Mouse (Mus musculus) kidney, postnatal 0 days (tissue): ENCODE measurements around the gene Zfp74. TPM values are rescaled to one million over a fixed set of nuclear protein-coding genes. Genes with fewer than 3 reads are reported as not detected.

Source experiments
- ATAC-seq: fragments of 200-750 bp; cut with Nextera tagmentation; replicated peaks from 2 replicates; pipeline ENCODE4 v1.8.0; 2017; ENCODE audit warnings: low read depth, moderate number of reproducible peaks, moderate TSS enrichment, moderate library complexity; ENCODE audit not compliant: low FRiP score
- DNase-seq: peaks from one replicate; pipeline ENCODE4 v3.0.0-alpha.2; 2016; ENCODE audit warnings: low spot score
- H3K27ac ChIP-seq: fragments of 300-500 bp; sonication (generic); 2 replicates; pipeline ENCODE4 v1.5.1; 2014; ENCODE audit warnings: mild to moderate bottlenecking
- H3K27me3 ChIP-seq: fragments of 300-500 bp; sonication (generic); 2 replicates; pipeline ENCODE4 v1.6.1; 2014; ENCODE audit warnings: low read length, mixed read lengths; ENCODE audit not compliant: insufficient read depth
- H3K36me3 ChIP-seq: fragments of 300-500 bp; sonication (generic); 2 replicates; pipeline ENCODE4 v1.6.1; 2014; ENCODE audit warnings: low read length, mixed read lengths; ENCODE audit not compliant: insufficient read depth
- H3K4me1 ChIP-seq: fragments of 300-500 bp; sonication (generic); replicated peaks from 2 replicates; pipeline ENCODE4 v1.6.1; 2014; ENCODE audit warnings: antibody characterized with exemption, low read length, mixed read lengths; ENCODE audit not compliant: insufficient read depth
- H3K4me2 ChIP-seq: fragments of 300-500 bp; sonication (generic); 2 replicates; pipeline ENCODE4 v1.6.1; 2014; ENCODE audit warnings: mild to moderate bottlenecking, low read length, moderate library complexity, mixed read lengths
- H3K4me3 ChIP-seq: fragments of 300-500 bp; sonication (generic); replicated peaks from 2 replicates; pipeline ENCODE4 v1.5.1; 2014; ENCODE audit warnings: low read depth, low read length
- H3K9ac ChIP-seq: fragments of 300-500 bp; sonication (generic); 2 replicates; pipeline ENCODE4 v1.6.1; 2014; ENCODE audit warnings: low read depth, low read length
- H3K9me3 ChIP-seq: fragments of 300-500 bp; sonication (generic); replicated peaks from 2 replicates; pipeline ENCODE4 v1.6.1; 2016; ENCODE audit warnings: low read length, inconsistent platforms, mixed read lengths
- CTCF ChIP-seq: IDR thresholded peaks from 2 replicates; pipeline ENCODE4 v1.5.1; 2016; ENCODE audit warnings: antibody characterized with exemption, low read depth, mild to moderate bottlenecking, moderate library complexity
- WGBS: fragments of 180-500 bp; shearing (Covaris S2); extraction: QIAGEN DNeasy Blood & Tissue Kit; methylation state at CpG from one replicate; pipeline ENCODE4 v1.1.7; 2014; 5-methylcytosine and 5-hydroxymethylcytosine counted together
- microRNA-seq: library from miRNA; unstranded; fragments of <30 nt; microRNA quantifications from one replicate; pipeline ENCODE4, GENCODE M21; 2016
- polyA plus RNA-seq: library from polyadenylated mRNA; unstranded; fragments of >200 nt; fragmentation: Nextera tagmentation; extraction: Ambion mirVana; gene quantifications from 2 replicates; pipeline ENCODE4 v1.2.1, GENCODE M21; 2015

Zfp74 gene
- polyA plus RNA-seq, 1 experiment from 2014 or later = 5.6 TPM

DNA sequence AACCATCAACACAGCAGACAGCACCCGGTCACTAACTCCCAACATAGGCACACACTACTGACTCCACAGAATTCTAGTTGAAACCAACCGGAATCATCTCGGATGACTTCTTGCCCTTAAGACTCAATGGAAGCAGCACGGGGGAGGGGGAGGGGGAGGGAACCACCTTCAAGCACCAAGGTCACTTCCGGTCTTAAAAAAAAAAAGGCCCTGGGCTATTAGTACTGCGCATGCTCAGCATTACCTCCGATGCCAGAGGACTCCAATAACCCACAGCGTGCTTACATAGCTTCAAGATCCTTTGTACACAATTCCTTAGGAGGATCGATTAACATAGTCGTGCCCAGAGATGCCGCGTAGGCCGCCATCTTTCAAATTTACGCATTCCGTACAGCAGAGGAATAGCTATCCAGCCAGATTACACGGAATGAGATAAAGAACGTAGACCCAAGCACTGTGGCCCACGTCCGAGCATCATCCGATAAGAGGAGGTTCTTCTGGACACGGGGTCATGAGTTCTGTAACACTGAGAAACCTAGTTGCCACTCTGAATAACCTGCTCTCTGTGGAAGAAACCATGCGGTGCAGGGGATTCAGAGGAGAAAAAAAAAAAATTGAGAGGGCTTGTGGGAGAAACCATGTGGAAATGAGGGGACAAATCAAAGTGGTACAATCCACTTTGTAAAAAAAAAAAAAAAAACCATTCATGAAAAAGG, 47.8 kb downstream of the Zfp74 start, which contains the start of gene Zfp27:
Gene Zfp27, minus strand, starts transcription at position 607 of the 716 bp plus-strand sequence.
- TF ChIP-seq CTCF = no peak
- Histone ChIP-seq H3K4me3 (peak within 1 kb of the TSS; percentile 49), H3K27me3 (no peaks in the 10 kb centered on the region), H3K4me2 (peak within 1 kb of the TSS; percentile 65), H3K36me3 (0 out of 2 replicates have a peak, but pooled peaks cover 2% of the 10 kb centered on the region), H3K9me3 (no peaks in the 10 kb centered on the region), H3K27ac (peak within 1 kb of the TSS; percentile 95), H3K9ac (peak within 1 kb of the TSS; percentile 60; the same call in 1 of the 2 replicates), H3K4me1 (no peaks in the 10 kb centered on the region; the same call in 1 of the 2 replicates)
- DNase-seq (peak; percentile 95), ATAC-seq (peak; percentile 70)
- WGBS = under 1% methylated on average over 22 of the region's 22 CpGs

DNA sequence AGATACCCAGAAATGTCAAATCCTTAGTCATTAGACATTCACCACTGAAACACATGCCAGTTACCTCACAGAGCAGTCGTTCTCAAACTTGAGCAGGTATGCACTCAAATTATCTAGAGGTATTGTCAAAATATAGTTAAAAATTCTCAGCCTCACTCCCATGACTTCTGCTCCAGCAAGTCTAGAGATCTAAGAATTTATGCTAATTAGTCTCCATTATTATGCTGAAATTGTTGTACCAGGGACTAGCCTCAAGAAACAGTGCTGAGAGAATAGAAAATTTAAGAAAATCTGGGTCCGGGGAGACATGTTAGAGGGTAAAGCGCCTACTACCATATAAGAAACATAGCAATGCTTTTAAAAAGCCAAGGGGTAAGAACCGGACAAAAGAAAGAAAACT, 49.8 kb downstream of the Zfp74 start:
- WGBS = 98% methylated on average over 4 of the region's 4 CpGs
- no peak for TF ChIP-seq CTCF
- no peak overlapping the region for H3K4me2 ChIP-seq
- H3K9ac ChIP-seq = no peak overlapping the region
- peaks cover 10% of the 10 kb centered on the region for H3K36me3 ChIP-seq
- no peak overlapping the region for H3K4me3 ChIP-seq
- DNase-seq (no peak), ATAC-seq (no peak)
- no peaks in the 10 kb centered on the region for H3K27me3 ChIP-seq
- H3K27ac ChIP-seq = no peak overlapping the region
- H3K4me1 ChIP-seq = no peaks in the 10 kb centered on the region
- no peaks in the 10 kb centered on the region for H3K9me3 ChIP-seq

DNA sequence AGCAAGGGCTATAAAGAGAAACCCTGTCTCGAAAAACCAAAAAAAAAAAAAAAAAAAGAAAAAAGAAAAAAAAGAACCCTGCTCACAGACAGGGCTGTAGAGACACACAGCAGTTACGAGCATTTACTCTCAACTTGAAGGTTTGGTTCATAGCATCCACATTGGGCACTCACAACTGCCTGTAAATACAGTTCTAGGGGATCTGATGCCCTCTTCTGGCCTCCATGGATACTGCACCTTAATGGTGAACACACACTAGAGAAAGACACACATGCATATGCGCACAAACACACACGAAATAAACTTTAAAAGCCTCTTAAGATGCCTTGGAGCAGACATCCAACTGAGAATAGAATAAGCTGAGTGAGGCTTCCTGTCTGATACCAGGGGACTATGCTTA, 55.5 kb downstream of the Zfp74 start:
- no peak overlapping the region for H3K4me2 ChIP-seq
- H3K9ac ChIP-seq = no peak overlapping the region
- DNase-seq = no peak
- no peaks in the 10 kb centered on the region for H3K27me3 ChIP-seq
- H3K36me3 ChIP-seq = peaks cover 58% of the 10 kb centered on the region
- H3K27ac ChIP-seq = no peak overlapping the region
- H3K4me3 ChIP-seq = no peak overlapping the region
- H3K9me3 ChIP-seq = peaks cover 24% of the 10 kb centered on the region
- peak; percentile 15; the same call in 1 of the 2 replicates for TF ChIP-seq CTCF
- no peak for ATAC-seq
- H3K4me1 ChIP-seq = no peaks in the 10 kb centered on the region
- 95% methylated on average over 4 of the region's 4 CpGs for whole genome bisulfite sequencing

DNA sequence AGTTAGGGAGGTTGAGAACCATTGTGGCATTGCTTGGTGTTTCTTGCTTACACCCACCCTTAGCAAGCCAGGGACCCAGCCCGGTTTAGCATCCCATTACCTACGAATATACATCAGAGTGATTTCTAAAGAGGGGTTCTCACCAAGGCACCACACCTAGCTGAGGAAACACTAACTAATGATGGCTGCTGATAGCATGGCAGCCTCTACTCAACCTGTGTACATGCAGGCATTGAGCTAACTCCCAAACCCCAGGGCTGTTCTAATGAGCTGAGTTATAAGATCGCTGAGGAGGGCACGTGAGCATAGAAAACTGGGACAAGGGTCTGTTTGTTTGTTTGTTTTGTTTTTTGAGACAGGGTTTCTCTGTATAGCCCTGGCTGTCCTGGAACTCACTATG, 61.1 kb downstream of the Zfp74 start:
- Histone ChIP-seq H3K27me3 (no peaks in the 10 kb centered on the region), H3K9ac (no peak overlapping the region), H3K4me2 (no peak overlapping the region), H3K36me3 (peaks cover 58% of the 10 kb centered on the region), H3K4me1 (no peaks in the 10 kb centered on the region), H3K4me3 (no peak overlapping the region), H3K9me3 (peaks cover 35% of the 10 kb centered on the region), H3K27ac (no peak overlapping the region)
- ATAC-seq (no peak), DNase-seq (no peak)
- WGBS = over 99% methylated on average over 4 of the region's 4 CpGs
- TF ChIP-seq CTCF = no peak

DNA sequence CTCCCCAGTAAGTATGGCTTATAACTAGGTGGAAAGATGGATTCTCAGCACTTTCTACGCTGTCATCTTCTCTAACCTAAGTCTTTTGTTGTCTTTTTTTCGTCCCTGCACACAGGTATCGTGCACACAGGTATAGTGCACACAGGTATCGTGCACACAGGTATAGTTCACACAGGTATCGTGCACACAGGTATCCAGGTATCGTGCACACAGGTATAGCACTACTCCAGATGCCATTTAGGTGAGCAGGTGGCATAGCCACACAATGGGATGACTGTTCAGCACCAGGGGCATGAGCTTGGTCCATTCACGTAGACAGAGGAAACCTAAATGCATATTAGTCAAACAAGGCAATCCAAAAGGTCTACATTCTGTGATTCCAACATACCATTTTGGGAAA, 63.4 kb downstream of the Zfp74 start:
- no peak for DNase-seq
- 98% methylated on average over 7 of the region's 7 CpGs for WGBS
- peaks cover 32% of the 10 kb centered on the region for H3K9me3 ChIP-seq
- no peaks in the 10 kb centered on the region for H3K27me3 ChIP-seq
- H3K9ac ChIP-seq = no peak overlapping the region
- no peak overlapping the region for H3K4me2 ChIP-seq
- no peak for ATAC-seq
- H3K27ac ChIP-seq = no peak overlapping the region
- H3K4me3 ChIP-seq = no peak overlapping the region
- H3K36me3 ChIP-seq = peaks cover 41% of the 10 kb centered on the region
- H3K4me1 ChIP-seq = no peaks in the 10 kb centered on the region
- no peak for TF ChIP-seq CTCF

DNA sequence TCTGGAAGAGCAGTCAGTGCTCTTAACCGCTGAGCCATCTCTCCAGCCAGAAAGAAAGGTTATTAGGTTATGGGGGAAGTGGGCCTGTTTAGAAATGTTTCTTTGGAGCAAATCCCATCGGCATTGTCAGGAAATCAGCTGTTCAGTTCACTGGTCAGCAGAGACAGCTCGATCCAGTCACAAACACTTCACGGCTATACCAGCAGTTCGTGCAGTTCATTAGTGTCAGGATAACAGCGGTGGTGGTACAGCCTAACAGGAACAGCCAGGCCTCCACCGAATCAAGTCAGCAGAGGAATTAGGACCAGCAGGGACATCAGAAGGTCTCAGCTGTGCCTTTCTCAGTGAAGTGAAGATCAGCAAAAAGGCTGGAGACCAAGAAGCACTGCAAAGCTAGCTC, 73.0 kb downstream of the Zfp74 start:
- Histone ChIP-seq H3K4me2 (no peak overlapping the region), H3K4me3 (no peak overlapping the region), H3K36me3 (peaks cover under 1% of the 10 kb centered on the region), H3K27me3 (no peaks in the 10 kb centered on the region), H3K9me3 (peaks cover under 1% of the 10 kb centered on the region; the same call in 1 of the 2 replicates), H3K4me1 (no peaks in the 10 kb centered on the region), H3K9ac (no peak overlapping the region), H3K27ac (no peak overlapping the region)
- DNase-seq = no peak
- no peak for TF ChIP-seq CTCF
- 80% methylated on average over 7 of the region's 7 CpGs for WGBS
- no peak for ATAC-seq

Small RNAs within 50 kb of the gene (microRNA-seq; reads per million reads assigned to microRNA genes)
- gene Mir7668 = not detected

Other genes with a start within 250 kb of the Zfp74 start
- gene Catsperg2, start 227.1 kb downstream of the Zfp74 start, polyA plus RNA-seq = not detected in 2 replicates
- gene Zfp84, start 185.5 kb downstream of the Zfp74 start, polyA plus RNA-seq = 10.5 and 10.6 TPM in 2 replicates
- gene Zfp30, start 170.1 kb downstream of the Zfp74 start, polyA plus RNA-seq = 7.5 and 7.7 TPM in 2 replicates
- 9.1 and 9.8 TPM in 2 replicates for gene Zfp790, start 138.0 kb downstream of the Zfp74 start, polyA plus RNA-seq
- gene Zfp940, start 100.4 kb downstream of the Zfp74 start, polyA plus RNA-seq = 4.6 TPM in 2 replicates
- 5.5 and 5.6 TPM in 2 replicates for gene Zfp420, start 94.1 kb downstream of the Zfp74 start, polyA plus RNA-seq
- gene Zfp27, start 47.5 kb downstream of the Zfp74 start, polyA plus RNA-seq = 7.7 and 7.8 TPM in 2 replicates
- gene Zfp383, start 45.9 kb downstream of the Zfp74 start, polyA plus RNA-seq = 3.9 and 4.7 TPM in 2 replicates
- 6.4 TPM in 2 replicates for gene Zfp568, start 29.9 kb upstream of the Zfp74 start, polyA plus RNA-seq
- 2.8 and 3.8 TPM in 2 replicates for gene Zfp14, start 97.3 kb upstream of the Zfp74 start, polyA plus RNA-seq
- 2.7 and 3.7 TPM in 2 replicates for gene Zfp82, start 118.8 kb upstream of the Zfp74 start, polyA plus RNA-seq
- 0.83 and 1.8 TPM in 2 replicates for gene Gm26920, start 136.3 kb upstream of the Zfp74 start, polyA plus RNA-seq
- 9.5 and 9.6 TPM in 2 replicates for gene Zfp566, start 136.4 kb upstream of the Zfp74 start, polyA plus RNA-seq
- gene Zfp260, start 140.7 kb upstream of the Zfp74 start, polyA plus RNA-seq = 79.8 and 84.7 TPM in 2 replicates
- 4.9 and 5.5 TPM in 2 replicates for gene Zfp382, start 167.9 kb upstream of the Zfp74 start, polyA plus RNA-seq
- 10.6 and 11.4 TPM in 2 replicates for gene Zfp146, start 215.7 kb upstream of the Zfp74 start, polyA plus RNA-seq
- gene Cox7a1, start 230.1 kb upstream of the Zfp74 start, polyA plus RNA-seq = 32.9 and 43.0 TPM in 2 replicates
- gene Capns1, start 244.7 kb upstream of the Zfp74 start, polyA plus RNA-seq = 121 and 122 TPM in 2 replicates